Mouse (Mus musculus): ENCODE data around the gene Olfr1095.

The Olfr1095 gene

GRCm38 (mm10) chr2:86851596-86851995 is at the start of gene Olfr1095:
TSS of gene Olfr1095 (minus strand) at chr2:86851696.
- DNase-seq = no peak

DNA sequence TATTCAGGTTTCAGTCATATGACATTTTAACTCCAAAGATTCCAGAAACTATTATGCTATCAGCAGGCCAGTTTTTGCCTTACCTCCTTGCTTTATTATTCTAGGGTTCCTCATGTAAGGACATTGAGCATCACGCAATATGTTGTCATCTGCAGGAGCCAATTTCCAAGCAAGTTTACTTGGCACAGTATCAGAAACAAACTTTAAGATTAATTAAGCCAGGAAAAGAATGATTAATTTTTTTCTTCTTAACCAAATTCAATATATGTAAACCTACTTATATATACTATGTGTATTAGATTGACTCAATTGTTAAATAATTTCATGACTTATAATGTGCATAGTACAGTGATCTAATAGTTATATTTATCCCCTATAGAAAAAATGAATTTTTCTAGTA is 40.6 kb upstream of the Olfr1095 start, which contains the start of gene Olfr1097:
TSS of gene Olfr1097 (minus strand) at position 101 of the 400 bp plus-strand sequence.
- no peak for DNase-seq

- no peak for DNase-seq
These were observed 23.2 kb upstream of the Olfr1095 start, which contains the start of gene Gm13723 for GRCm38 (mm10) chr2:86874702-86875101. TSS of gene Gm13723 (minus strand) at chr2:86874802.

GRCm38 (mm10) chr2:86824363-86824762 is 27.1 kb downstream of the Olfr1095 start, which contains the start of gene Olfr1094:
TSS of gene Olfr1094 (plus strand) at chr2:86824663.
- no peak for DNase-seq

- no peak for DNase-seq
These were observed 41.6 kb downstream of the Olfr1095 start, which contains the start of gene Olfr141 for GRCm38 (mm10) chr2:86809918-86810317. TSS of gene Olfr141 (minus strand) at chr2:86810018.

Data from kidney, postnatal 36 days (tissue).